Mouse (Mus musculus) testis, postnatal 14 days (tissue): ENCODE measurements around the gene Set.

Source experiments
- DNase-seq: peaks from one replicate; pipeline ENCODE4 v3.0.0; 2021; ENCODE audit warnings: low spot score

Gene Set

DNA sequence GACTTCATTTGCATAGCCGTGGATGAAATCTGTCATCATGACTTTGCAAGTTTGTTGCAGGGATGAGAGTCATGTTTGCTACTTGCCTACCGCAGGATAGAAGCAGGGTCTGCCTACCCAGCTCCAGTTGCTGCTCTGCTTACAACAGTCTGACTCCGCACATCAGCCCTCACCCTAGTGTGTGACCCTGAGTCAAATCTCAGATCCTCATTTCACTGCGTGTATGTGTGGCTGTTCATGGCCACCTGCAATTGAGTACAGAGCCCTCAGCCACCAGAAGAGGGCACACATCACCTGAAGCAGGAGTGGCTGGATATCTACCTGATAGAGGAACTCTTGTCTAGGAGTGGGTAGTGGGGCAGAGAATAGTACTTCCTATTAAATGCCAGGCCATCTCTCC, 30.1 kb downstream of the Set start:
- no peak for DNase-seq

DNA sequence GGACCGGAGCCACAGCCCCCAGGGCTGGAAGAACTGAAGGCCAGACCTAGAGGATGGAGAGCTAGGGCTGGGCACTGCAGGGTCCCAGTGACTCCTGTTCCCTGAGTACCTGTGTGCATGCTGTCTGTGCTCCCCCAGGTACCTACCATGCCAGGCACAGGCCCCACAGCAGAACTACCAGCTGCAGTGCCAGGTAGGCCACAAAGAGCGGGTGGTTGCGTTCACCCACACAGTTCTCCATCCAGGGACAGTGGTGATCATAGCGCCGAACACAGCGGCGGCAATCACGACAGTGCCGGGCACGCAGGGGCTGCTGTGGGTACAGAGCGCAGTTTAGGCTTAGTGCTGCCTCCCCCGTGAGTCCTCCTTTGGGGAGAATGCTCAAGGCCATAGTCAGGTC, 34.3 kb downstream of the Set start:
- no peak for DNase-seq

DNA sequence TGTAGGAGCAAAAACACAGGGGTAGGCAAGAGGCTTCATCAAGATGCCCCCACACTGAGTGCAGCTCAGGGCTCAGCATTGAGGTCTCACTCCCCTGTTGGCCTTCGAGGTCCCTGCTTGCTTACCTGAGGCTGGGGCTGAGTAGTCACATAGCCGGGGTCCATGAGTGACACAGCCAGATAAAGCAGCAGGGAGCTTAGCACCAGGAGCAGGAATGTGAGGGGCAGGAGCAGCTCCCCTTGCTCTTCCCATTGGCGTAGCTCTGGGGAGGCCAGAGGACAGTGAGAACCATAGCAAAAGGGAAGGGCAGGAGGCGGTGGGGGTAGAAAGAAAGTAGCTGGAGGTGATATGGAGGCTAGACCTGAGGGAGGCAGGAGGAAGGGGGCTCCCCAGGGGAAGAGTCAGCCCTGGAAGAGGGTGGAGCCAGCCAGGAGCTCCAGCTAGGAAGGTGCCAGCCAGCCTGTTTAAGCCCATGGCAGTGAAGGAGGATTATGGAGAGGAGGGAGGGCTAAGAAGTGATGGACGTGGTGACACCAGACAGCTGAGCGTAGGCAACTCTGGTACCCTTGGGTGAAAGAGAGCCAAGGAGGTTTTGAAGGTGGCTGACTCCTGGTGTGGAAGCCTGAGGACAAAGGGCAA, 35.2 kb downstream of the Set start:
- DNase-seq, result no peak

DNA sequence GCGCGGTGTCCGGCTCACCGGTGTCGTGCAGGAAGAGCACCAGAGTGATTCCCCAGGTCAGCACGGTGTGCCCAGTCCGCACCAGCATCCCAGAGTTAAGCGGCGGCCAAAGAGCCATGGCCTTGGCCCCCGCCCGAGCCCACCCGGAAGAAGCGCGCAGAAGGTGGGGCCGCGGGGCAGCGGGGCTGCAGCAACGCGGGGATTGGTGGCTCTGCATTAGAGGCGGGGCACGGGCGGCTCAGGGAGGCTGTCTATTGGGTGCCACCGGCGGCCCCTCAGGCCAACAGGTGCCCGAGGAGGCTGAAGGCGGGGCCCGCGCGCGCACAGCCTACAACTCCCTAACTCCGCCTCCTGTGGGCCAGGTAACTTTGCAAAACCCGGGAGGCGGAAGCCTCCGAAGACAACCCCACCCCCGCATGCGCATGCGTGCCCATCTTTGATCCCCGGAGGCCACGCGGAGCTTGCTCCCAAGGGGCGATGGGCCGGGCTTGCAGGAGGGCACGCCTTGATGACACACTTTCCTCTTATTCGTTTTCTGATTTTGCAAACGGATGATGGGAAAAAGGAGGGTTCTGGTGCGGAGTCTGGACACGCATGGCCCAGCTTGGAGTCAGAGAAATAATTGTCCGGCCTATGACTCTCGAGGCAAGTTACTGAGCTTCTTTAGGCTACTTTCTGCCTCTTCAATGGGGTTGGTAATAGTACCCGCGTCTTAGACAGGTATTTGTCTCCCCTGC, 36.5 kb downstream of the Set start, which contains the start of gene Zdhhc12:
Zdhhc12 (minus strand) TSS at position 178 of the 737 bp plus-strand sequence.
- peak; percentile 96 for DNase-seq

DNA sequence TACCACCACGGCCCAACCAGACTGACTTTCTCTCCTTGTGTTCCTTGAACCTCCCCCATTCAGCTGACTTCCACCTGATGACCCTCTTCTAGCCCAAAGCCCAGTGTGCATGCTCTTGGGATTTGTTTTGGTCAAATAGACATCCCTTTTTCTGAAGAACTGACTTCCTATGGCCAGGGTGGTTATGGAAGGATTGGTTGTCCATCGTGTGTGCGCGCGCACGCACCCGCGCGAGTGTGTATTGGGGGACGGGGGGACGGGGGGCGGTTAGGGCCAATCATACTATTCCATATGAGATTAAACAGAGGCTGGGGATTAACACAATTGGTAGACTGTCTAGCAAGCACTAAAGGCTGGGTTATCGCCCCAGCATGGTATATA, 37.0 kb downstream of the Set start:
- DNase-seq, result no peak

DNA sequence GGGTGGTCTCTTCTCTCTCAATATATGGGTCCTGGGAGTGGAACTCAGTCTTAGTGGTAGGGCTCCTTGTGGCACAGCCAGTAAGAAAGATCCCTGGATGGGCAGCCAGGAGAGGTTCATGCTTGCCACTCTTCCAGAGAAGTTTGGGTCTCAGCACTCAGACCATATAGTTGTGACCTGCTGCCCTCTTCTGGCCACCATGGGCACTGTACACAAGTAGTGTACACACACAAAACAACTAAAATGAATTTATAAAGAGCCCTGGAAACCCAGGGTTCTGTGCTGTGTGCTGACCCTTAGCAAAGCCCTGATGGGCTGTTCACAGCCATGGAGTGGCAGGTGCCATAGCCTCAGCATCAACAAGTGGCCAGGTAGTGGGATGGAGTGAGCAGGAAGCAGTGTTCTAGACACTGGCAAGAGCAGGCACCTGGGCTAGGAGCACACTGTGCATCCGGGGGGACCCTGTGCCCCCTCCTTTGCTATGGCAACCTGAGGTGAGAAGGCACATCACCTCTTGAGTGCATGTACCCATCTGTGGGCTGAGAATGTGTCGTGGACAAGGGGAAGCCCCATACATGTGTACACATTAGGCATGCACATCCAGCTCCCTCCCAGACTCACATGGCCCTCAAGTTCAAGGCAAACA, 38.8 kb downstream of the Set start:
- DNase-seq, result no peak

DNA sequence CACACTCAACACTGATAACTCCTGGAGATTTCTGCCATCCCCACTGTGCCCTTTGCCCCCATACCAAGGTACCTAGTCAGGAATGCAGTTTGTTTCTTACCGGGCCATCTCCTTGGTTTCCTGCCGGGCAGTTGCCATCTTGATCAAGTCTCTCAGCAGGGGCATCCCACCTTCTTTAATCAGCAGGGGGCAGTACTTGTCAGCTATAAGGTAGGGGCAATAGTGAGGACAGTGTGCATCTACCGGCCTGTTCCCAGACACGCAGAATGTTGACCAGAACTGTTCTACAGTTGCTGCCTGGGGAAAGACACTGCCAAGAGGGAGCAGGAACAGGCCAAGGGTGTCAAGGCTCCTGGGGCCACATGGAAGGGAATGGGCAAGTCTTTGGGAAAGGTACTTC, 43.0 kb downstream of the Set start:
- DNase-seq, result no peak

DNA sequence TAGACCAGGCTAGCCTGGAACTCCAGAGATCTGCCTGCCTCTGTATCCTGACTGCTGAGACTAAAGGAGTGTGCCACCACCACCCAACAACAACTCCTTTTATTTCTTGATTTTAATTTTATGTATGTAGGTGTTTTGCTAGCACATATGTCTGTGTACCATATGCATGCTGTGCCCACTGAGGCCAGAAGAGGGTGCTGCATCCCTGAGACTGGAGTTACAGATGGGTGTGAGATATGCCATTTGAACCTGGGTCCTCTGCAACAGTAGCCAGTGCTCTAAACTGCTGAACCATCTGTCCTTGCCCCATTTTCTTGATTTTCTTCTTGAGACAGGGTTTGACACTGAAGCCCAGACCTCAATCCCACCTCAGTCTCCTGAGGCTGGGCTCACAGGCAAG, 49.2 kb downstream of the Set start:
- no peak for DNase-seq

DNA sequence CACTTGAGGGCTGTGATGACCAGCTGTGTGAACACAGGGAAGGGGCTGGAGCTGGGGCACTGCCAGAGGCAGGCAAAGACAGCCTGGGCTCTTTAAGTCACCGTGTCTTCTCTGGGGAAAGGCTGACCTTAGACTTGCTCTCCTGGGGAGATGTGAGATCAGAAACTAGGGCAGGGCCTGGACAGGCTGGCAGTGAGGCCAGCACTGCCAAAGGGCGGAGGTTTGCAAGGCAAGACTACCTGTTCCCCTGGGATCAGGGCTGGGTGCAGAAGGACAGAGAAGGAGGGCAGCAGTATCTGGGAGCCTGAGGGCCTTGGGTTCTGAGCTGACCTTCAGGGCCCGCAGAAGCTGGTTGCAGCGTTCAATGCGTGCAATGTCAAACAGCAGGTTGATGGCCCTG, 50.5 kb downstream of the Set start:
- no peak for DNase-seq

DNA sequence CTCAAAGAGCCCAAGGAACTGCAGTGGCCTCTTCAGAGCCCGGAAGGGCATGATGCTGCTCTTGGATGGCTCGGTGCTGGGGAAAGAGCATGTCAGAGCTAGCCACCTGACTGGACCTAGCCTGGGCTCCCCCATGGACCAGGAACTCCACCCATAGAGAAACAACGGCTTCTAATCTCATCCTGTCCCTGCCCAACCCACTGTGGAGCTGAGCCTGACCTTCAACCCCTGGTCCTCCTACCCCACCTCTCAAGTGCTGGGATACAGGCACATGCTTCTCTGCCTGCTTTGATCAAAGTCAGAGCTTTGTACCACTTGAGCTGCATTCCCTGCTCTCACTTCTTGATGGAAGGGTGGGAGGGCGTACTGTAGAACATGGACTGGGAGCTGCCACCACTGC, 51.1 kb downstream of the Set start:
- DNase-seq, result no peak

DNA sequence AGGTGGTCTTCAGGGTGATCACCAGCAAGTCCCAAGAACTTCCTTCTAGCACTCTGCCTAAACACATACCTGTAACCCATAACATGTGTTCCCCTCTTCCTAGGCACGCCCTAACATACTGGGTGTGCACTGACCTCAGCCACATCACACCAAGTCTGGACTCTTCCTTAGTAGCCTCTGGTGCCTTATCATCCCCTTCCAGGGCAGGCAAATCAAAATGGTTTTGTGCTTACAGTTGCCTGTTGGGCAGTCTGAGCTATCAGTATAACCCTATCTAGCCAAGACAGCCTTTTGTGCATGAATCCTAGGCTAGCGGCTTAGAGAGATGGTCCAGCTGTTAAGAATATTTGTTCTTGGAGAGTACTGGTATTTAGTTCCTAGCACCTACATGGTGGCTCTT, 54.3 kb downstream of the Set start:
- no peak for DNase-seq

DNA sequence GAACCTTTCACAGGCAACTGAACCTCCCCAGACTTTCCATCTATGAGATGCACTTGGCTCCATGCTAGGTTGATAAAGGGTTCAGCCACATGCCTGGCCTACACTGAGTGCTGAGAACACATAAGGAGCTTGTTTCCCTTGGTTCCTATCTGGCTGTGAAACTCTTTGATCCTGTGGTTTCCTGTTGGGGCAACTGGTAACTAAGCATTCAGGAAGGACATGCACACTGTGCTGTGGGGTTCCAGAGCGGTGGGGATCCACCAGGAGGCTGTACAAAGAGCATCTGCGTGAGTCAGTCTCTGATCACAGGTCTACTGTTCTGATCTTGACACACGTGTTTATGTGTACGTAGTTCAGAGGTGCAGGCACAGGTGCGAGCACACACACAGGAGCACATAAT, 55.4 kb downstream of the Set start:
- no peak for DNase-seq

DNA sequence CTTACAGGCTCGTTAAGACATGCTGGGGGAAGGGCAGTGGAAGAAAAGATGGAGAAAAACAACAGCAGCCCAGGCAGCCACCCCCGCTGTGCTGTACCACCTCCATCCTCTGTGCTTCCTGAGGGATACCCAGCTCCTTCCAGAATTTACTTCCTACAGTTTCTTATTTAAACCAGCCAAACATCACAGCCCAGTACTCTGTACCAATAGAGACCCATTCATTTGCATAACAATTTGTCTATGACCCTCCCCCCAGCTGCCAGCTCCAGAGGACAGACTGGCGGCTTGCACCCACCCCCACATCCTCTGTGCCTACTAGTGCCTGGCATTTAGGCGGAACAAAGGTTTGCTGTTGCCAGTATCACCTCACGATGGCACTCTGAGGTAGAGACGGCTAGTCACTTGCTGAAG, 62.5 kb downstream of the Set start:
- DNase-seq, result no peak

DNA sequence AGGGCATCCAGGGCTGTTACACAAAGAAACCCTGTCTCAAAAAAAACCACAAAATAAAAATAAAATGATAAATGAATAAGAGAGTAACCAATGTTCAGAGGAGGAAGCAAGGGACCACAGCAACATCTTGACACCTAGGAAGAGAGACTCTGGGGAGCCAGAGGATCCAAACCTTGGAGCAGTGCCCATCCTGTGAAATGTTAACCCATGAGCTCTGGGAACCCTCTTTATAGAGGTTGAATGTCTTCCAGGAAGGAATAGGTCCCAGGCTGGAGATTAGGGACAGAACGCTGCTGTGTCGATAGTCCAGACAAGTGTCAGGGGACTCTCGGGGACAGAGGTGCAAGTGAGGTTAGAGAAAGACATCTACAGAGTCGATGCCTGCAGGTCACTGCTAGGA, 63.1 kb downstream of the Set start:
- DNase-seq, result no peak
